Mouse (Mus musculus) small intestine, adult 2 months (tissue): Measurements from ENCODE around the gene Nol3. TPM values are rescaled to one million over a fixed set of nuclear protein-coding genes. Genes with fewer than 3 reads are reported as not detected.

Experiments
- H3K27ac ChIP-seq: fragments of 200-500 bp; 2 replicates; pipeline ENCODE4 v1.5.1; 2012; ENCODE audit warnings: low read depth, low read length, control low read depth, inconsistent platforms; ENCODE audit not compliant: insufficient read depth
- H3K27me3 ChIP-seq: fragments of 200-500 bp; 2 replicates; pipeline ENCODE4 v1.6.1; 2012; ENCODE audit warnings: mild to moderate bottlenecking, moderate library complexity, low read length, inconsistent platforms; ENCODE audit not compliant: control insufficient read depth, insufficient read depth
- H3K36me3 ChIP-seq: fragments of 200-500 bp; 2 replicates; pipeline ENCODE4 v1.6.1; 2012; ENCODE audit warnings: mild to moderate bottlenecking, low read length, control low read depth, inconsistent platforms; ENCODE audit not compliant: control insufficient read depth, insufficient read depth
- H3K4me1 ChIP-seq: fragments of 200-500 bp; 2 replicates; pipeline ENCODE4 v1.6.1; 2012; ENCODE audit warnings: low read length, inconsistent platforms, mixed read lengths; ENCODE audit not compliant: control insufficient read depth, insufficient read depth, insufficient read length
- H3K4me3 ChIP-seq: fragments of 200-500 bp; 2 replicates; pipeline ENCODE4 v1.5.1; 2012; ENCODE audit warnings: low read depth, mild to moderate bottlenecking, control low read depth, inconsistent platforms, low read length, moderate library complexity
- CTCF ChIP-seq: fragments of 200-500 bp; IDR thresholded peaks from 2 replicates; pipeline ENCODE4 v1.5.1; 2012; ENCODE audit warnings: low read depth, mild to moderate bottlenecking, control low read depth, inconsistent platforms, low read length, moderate library complexity, mixed read lengths; ENCODE audit not compliant: insufficient replicate concordance, insufficient read length; ENCODE audit errors: extremely low read depth
- POLR2A ChIP-seq: fragments of 200-500 bp; IDR thresholded peaks from 2 replicates; pipeline ENCODE4 v1.6.1; 2012; ENCODE audit warnings: low read depth, mild to moderate bottlenecking, control low read depth, inconsistent platforms, low read length, moderate library complexity
- WGBS: fragments of 180-500 bp; shearing (Covaris S2); methylation state at CpG from one replicate; pipeline ENCODE4 v1.1.7; 2018; 5-methylcytosine and 5-hydroxymethylcytosine counted together
- polyA plus RNA-seq: library from polyadenylated mRNA; depleted of rRNA; stranded (reverse); fragments of >200 nt; gene quantifications from 2 replicates; pipeline ENCODE4 v1.2.3, GENCODE M21; 2012

Nol3 gene
- polyA plus RNA-seq, 1 experiment: 0.52 TPM

DNA sequence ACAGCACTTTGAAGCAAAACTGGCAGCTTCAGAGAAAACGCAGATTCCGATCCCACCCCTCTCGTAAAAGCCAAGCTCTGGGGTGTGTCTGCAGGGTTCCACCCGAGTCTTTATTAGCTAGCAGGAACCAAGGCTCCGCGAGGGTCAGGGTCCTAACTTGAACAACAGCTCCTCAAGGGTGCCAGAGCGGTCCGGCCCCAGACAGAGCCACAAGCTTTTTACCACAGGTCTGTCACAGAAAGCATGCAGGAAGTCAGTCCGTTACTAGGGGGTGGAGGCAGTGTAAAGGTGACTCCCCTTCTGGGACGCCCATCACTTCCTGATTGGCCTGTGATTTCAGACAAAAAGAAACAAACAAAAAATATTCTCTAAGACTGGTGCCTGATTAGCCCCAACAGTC lies 10.8 kb upstream of the Nol3 start:
- Histone ChIP-seq H3K27ac (peak overlapping the region; percentile 81), H3K27me3 (0 out of 2 replicates have a peak, but pooled peaks cover under 1% of the 10 kb centered on the region), H3K4me3 (peak overlapping the region; percentile 99), H3K4me1 (peaks cover 32% of the 10 kb centered on the region), H3K36me3 (peaks cover 19% of the 10 kb centered on the region)
- 4% methylated on average over 10 of the region's 10 CpGs for WGBS
- TF ChIP-seq POLR2A: no peak; the same call in 1 of the 2 replicates
- no peak for TF ChIP-seq CTCF

DNA sequence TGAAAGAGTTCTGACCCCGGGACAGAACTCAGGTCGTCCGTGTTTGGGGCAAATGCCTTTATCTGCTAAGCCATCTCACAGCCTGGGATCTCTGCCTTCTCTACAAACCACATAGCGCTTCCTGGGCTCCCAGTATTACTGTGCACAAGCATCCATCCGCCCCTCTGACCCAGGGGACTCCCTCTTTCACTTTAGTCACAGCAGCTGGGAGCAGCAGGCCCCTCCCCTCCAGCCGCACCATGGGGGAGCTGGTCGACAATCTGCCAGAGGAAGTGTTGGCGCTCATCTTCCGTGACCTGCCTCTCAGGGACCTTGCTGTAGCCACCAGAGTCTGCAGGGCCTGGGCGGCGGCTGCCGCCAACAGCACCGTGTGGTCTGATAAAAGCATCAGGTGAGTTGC lies 9.2 kb upstream of the Nol3 start:
- H3K36me3 ChIP-seq: peaks cover 19% of the 10 kb centered on the region
- peaks cover 24% of the 10 kb centered on the region for H3K4me1 ChIP-seq
- WGBS: 73% methylated on average over 13 of the region's 13 CpGs

DNA sequence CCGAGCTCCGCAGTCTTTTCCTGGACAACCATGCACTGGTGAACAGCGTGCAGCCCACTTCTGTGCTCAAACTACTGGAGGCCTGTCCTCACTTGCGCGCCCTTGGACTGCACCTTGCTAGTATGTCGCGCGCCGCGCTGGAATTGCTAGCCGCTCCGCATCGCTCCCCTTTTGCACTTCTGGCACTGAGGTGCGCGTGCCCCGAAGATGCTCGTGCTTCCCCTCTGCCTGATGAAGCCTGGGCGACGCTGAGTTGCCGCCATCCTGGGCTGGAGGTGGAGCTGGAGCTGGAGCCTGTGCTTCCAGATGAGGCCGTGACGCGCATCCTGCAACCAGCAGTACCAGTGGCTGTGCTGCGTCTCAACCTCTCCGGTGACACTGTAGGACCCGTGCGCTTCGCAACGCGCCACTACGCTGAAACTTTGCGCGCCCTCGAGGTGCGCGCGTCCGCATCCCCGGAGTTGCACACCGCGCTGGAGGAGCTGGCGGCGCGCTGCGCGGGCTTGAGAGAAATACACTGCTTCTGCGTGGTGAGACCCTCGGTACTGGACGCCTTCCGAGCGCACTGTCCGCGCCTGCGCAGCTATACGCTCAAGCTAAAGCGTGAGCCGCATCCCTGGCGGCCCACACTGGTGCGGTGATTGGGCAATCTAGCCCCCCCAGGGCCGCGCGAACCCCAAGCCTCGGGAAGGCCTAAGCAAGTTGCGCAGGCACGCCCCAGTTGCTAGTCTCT lies 7.4 kb upstream of the Nol3 start:
- H3K4me3 ChIP-seq: peak overlapping the region; percentile 55
- TF ChIP-seq POLR2A (no peak), CTCF (no peak)

More for the DNA sequence above, 9.2 kb upstream of the Nol3 start:
- peaks cover 7% of the 10 kb centered on the region for H3K27me3 ChIP-seq
- H3K4me3 ChIP-seq: no peak overlapping the region
- H3K27ac ChIP-seq: no peak overlapping the region
- TF ChIP-seq POLR2A (no peak), CTCF (no peak)

DNA sequence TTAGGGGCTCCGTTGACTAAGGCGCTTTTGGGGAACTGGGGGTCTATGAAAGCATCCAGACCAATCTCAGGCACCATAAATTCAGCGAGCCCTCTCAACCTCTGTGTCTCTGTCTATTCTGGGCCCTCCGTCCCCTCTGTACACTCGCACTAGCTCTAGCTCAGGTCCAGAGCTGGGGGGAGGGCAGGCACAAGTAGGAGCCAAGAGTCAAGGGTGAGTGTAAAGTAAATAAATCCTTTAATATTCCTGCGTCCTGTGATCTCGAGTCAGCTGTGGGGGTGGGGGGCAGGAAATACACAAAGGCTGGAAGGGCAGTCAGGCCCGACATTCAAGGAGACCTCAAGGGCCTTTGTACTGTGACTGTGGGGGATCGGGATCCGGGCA lies 6.9 kb upstream of the Nol3 start:
- WGBS: 40% methylated on average over 10 of the region's 10 CpGs
- Histone ChIP-seq H3K27me3 (peaks cover 7% of the 10 kb centered on the region), H3K4me1 (peaks cover 19% of the 10 kb centered on the region), H3K4me3 (peak overlapping the region; percentile 55), H3K27ac (no peak overlapping the region), H3K36me3 (peaks cover 19% of the 10 kb centered on the region)
- TF ChIP-seq CTCF: no peak
- no peak for TF ChIP-seq POLR2A

More for the DNA sequence above, 7.4 kb upstream of the Nol3 start:
- H3K27me3 ChIP-seq: peaks cover 7% of the 10 kb centered on the region
- H3K4me1 ChIP-seq: peaks cover 19% of the 10 kb centered on the region
- H3K36me3 ChIP-seq: peaks cover 19% of the 10 kb centered on the region
- WGBS: 69% methylated on average over 65 of the region's 65 CpGs
- H3K27ac ChIP-seq: no peak overlapping the region

DNA sequence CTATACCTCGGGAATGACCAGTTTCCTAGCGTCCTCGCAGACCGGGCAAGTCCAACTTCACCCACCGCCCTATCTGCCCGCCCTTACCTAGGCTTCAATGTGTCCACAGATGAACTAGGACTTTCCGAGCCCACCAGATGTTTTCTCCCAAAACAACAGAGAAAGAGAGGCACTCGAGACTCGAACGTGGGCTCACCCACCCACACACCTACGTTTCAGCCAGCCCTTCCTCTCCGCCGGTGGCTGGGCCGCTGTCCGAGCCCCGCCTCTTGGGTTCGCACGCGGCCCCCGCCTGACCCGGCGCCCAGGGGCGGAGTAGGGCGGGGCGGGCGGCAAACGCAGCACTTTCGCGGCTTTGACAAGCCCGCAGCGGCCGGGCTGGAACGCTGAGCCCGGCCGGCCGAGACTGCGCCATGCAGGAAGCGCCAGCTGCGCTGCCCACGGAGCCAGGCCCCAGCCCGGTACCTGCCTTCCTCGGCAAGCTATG lies 6.4 kb upstream of the Nol3 start, which contains the start of gene Hsf4:
TSS of gene Hsf4 (plus strand) at position 341 of the 487 bp plus-strand sequence.
- peaks cover 7% of the 10 kb centered on the region for H3K27me3 ChIP-seq
- peaks cover 19% of the 10 kb centered on the region for H3K36me3 ChIP-seq
- no peak within 1 kb of the TSS for H3K27ac ChIP-seq
- no peak for TF ChIP-seq CTCF
- peak; percentile 27 for TF ChIP-seq POLR2A
- H3K4me1 ChIP-seq: peaks cover 19% of the 10 kb centered on the region
- H3K4me3 ChIP-seq: peak within 1 kb of the TSS; percentile 55
- WGBS: 3% methylated on average over 42 of the region's 42 CpGs

DNA sequence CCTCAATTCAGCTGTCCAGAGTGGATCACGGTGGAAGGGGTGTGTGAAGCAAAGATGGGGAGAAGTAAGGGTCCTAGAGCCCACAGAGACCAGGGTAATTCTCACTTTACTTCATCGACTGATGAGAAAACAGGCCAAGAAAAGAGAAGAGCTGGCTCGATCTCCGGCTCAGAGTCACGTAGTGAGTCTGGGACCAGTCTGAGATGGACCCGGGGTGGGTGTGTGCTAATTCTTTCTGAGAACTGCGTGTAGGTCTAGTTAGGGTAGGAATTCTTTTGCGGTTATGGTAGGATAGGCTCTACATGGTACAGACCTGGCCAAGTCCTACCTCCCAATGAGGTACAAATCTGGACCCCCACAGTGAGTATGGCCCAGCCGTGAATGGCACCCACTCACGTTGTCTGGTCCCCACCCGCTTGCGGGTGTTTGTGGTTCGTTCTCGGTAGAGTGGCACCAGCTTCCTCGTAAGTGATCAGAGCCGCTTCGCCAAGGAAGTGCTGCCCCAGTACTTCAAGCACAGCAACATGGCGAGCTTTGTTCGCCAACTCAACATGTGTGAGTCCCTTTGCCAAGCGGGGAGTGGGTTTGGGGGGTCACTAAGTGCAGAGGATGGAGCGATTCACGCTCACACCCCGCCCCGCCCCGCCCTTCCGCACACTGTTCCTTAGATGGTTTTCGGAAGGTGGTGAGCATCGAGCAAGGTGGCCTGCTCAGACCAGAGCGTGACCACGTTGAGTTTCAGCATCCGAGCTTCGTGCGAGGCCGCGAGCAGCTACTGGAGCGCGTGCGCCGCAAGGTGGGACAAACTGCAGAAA lies 5.6 kb upstream of the Nol3 start:
- H3K27ac ChIP-seq: no peak overlapping the region

DNA sequence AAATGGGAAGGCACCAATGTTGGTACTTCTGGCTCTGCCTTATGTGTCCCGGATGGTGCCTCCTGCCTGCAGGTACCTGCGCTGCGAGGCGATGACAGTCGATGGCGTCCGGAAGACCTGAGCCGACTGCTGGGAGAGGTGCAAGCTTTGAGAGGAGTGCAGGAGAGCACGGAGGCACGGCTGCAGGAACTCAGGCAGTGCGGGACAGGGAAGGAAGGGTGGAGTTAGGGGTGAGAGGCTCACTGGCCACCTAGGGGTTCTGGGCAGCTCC lies 5.1 kb upstream of the Nol3 start:
- 20% methylated on average over 11 of the region's 11 CpGs for WGBS
- no peak for TF ChIP-seq CTCF
- Histone ChIP-seq H3K36me3 (peaks cover 19% of the 10 kb centered on the region), H3K4me3 (no peak overlapping the region), H3K27me3 (peaks cover 7% of the 10 kb centered on the region), H3K4me1 (peaks cover 19% of the 10 kb centered on the region), H3K27ac (no peak overlapping the region)

More for the DNA sequence above, 5.6 kb upstream of the Nol3 start:
- Histone ChIP-seq H3K4me3 (peak overlapping the region; percentile 55), H3K36me3 (peaks cover 19% of the 10 kb centered on the region), H3K27me3 (peaks cover 7% of the 10 kb centered on the region), H3K4me1 (peaks cover 19% of the 10 kb centered on the region)
- TF ChIP-seq POLR2A (no peak), CTCF (no peak)
- 17% methylated on average over 39 of the region's 39 CpGs for WGBS
